Mouse (Mus musculus) stomach, postnatal 0 days (tissue): ENCODE results near the gene Trpc7. TPM values are rescaled to one million over a fixed set of nuclear protein-coding genes. Genes with fewer than 3 reads are reported as not detected.

Experiments
- ATAC-seq: fragments of 200-750 bp; cut with Nextera tagmentation; 2 replicates; pipeline ENCODE4 v1.8.0; 2017; ENCODE audit not compliant: low FRiP score, low TSS enrichment
- DNase-seq: peaks from one replicate; pipeline ENCODE4 v3.0.0-alpha.2; 2016; ENCODE audit warnings: low spot score
- H3K27ac ChIP-seq: fragments of 300-500 bp; sonication (generic); replicated peaks from 2 replicates; pipeline ENCODE4 v1.5.1; 2014; ENCODE audit warnings: mild to moderate bottlenecking, control low read depth
- H3K27me3 ChIP-seq: fragments of 300-500 bp; sonication (generic); 2 replicates; pipeline ENCODE4 v1.6.1; 2014; ENCODE audit warnings: low read length; ENCODE audit not compliant: control insufficient read depth, insufficient read depth
- H3K36me3 ChIP-seq: fragments of 300-500 bp; sonication (generic); 2 replicates; pipeline ENCODE4 v1.6.1; 2014; ENCODE audit warnings: low read length, mixed read lengths; ENCODE audit not compliant: control insufficient read depth, insufficient read depth
- H3K4me1 ChIP-seq: fragments of 300-500 bp; sonication (generic); replicated peaks from 2 replicates; pipeline ENCODE4 v1.6.1; 2014; ENCODE audit warnings: antibody characterized with exemption; ENCODE audit not compliant: control insufficient read depth, insufficient read depth
- H3K4me2 ChIP-seq: fragments of 300-500 bp; sonication (generic); replicated peaks from 2 replicates; pipeline ENCODE4 v1.6.1; 2014; ENCODE audit warnings: low read depth, mild to moderate bottlenecking, control low read depth, moderate library complexity
- H3K4me3 ChIP-seq: fragments of 300-500 bp; sonication (generic); 2 replicates; pipeline ENCODE4 v1.5.1; 2014; ENCODE audit warnings: low read depth, low read length, control low read depth
- H3K9ac ChIP-seq: fragments of 300-500 bp; sonication (generic); 2 replicates; pipeline ENCODE4 v1.6.1; 2014; ENCODE audit warnings: mild to moderate bottlenecking, low read length, control low read depth, mixed read lengths
- H3K9me3 ChIP-seq: fragments of 300-500 bp; sonication (generic); 2 replicates; pipeline ENCODE4 v1.6.1; 2016; ENCODE audit warnings: low read length; ENCODE audit not compliant: control insufficient read depth
- CTCF ChIP-seq: IDR thresholded peaks from 2 replicates; pipeline ENCODE4 v1.5.1; 2016; ENCODE audit warnings: antibody characterized with exemption, low read depth, mild to moderate bottlenecking, moderate library complexity
- EP300 ChIP-seq: optimal IDR thresholded peaks from 2 replicates; pipeline ENCODE3; 2016; ENCODE audit warnings: antibody characterized with exemption
- WGBS: fragments of 180-500 bp; shearing (Covaris S2); extraction: QIAGEN DNeasy Blood & Tissue Kit; methylation state at CpG from one replicate; pipeline ENCODE4 v1.1.7; 2014; 5-methylcytosine and 5-hydroxymethylcytosine counted together
- polyA plus RNA-seq: library from polyadenylated mRNA; unstranded; fragments of >200 nt; fragmentation: Nextera tagmentation; extraction: Ambion mirVana; gene quantifications from 2 replicates; pipeline ENCODE4 v1.2.1, GENCODE M21; 2015

Gene Trpc7
- 0.11 and 0.19 TPM in 2 replicates for polyA plus RNA-seq

DNA sequence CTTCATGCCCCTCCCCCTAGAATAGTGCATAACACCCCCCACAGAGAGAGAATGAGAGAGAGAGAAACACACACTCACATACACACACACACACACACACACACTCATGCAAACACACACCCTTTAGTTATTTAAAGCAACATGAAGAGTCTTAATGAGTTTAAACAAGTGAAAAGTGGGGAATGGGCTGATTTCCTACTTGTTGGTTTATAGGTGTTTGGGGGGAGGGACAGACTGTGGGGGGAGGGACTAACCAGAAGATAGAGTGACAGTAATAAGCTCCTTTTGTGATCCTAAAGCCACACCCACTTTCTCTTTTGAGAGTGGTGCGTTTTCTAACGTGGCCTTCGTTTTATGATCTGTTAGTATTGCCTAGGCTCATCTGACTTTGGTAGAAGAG is at the start of gene Trpc7:
Gene Trpc7 (minus strand): TSS at position 101 of the 400 bp plus-strand sequence.
- no peak within 1 kb of the TSS for H3K4me2 ChIP-seq
- H3K36me3 ChIP-seq, result no peaks in the 10 kb centered on the region
- H3K27me3 ChIP-seq, result no peaks in the 10 kb centered on the region
- TF ChIP-seq EP300, result no peak
- no peak for TF ChIP-seq CTCF
- H3K4me3 ChIP-seq, result no peak within 1 kb of the TSS
- ATAC-seq (no peak), DNase-seq (no peak)
- H3K4me1 ChIP-seq, result no peaks in the 10 kb centered on the region
- no peak within 1 kb of the TSS for H3K9ac ChIP-seq
- no peaks in the 10 kb centered on the region for H3K9me3 ChIP-seq
- no peak within 1 kb of the TSS for H3K27ac ChIP-seq
- 61% methylated on average over 3 of the region's 3 CpGs for WGBS

DNA sequence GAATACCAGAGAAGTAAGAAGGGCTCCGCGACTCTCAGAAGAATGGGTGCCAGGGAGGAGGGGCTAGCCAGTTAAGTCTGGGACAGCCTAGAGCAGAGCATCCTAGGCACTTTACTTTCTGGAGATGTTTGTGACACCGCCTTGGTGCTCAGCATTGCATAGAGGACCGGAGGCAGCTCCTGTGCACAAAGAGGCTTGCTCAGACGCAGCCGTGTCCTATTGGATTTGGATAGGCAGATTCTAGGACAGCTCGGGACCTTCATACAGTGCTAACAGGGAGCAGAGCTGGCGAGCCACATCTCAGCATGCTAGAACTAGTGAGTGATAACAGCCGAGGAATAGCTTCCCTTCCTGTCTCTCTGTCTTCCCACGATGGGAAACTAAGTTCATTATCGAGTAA is 43.5 kb upstream of the Trpc7 start:
- H3K4me3 ChIP-seq, result no peak overlapping the region
- DNase-seq (no peak), ATAC-seq (no peak)
- no peaks in the 10 kb centered on the region for H3K36me3 ChIP-seq
- H3K9me3 ChIP-seq, result no peaks in the 10 kb centered on the region
- no peak overlapping the region for H3K9ac ChIP-seq
- H3K27me3 ChIP-seq, result no peaks in the 10 kb centered on the region
- no peak overlapping the region for H3K4me2 ChIP-seq
- no peaks in the 10 kb centered on the region for H3K4me1 ChIP-seq
- TF ChIP-seq EP300 (no peak), CTCF (no peak)
- H3K27ac ChIP-seq, result no peak overlapping the region
- 77% methylated on average over 11 of the region's 11 CpGs for WGBS

DNA sequence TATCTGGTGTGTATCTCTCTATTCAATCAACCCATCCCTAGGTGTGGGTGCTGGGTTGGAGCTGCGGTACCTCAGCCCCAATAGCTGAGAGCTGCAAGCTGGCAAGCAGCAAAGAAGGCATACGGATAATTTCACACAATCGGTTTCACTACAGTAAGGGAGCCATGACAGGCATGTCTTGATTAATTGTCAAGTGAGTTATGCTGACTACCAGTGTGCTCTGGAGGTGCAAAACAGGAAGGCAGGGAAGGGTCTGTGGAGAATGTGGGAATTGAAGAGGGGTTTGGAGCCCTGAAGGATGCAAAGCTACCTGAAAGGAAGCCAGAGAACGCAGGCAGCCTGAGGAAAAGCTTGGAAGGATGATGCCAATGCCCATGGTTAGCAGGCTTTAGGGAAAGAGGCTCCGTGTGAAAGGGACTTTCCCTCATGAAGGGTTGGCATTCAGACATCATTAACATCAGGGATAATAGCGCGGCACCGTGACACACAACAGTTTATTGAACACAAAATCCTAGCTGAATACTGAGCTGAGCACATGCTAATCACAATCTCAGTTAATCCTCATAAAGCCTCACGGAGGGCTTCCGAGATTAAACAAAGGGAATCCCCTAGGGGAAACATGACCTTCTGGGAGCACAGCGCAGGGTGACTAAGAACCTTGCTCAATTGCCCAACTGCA is 38.2 kb upstream of the Trpc7 start:
- no peaks in the 10 kb centered on the region for H3K9me3 ChIP-seq
- H3K36me3 ChIP-seq, result no peaks in the 10 kb centered on the region
- ATAC-seq, result no peak
- no peak overlapping the region for H3K27ac ChIP-seq
- 68% methylated on average over 11 of the region's 11 CpGs for WGBS
- no peak overlapping the region for H3K4me3 ChIP-seq
- TF ChIP-seq CTCF, result no peak
- H3K27me3 ChIP-seq, result no peaks in the 10 kb centered on the region
- H3K4me2 ChIP-seq, result no peak overlapping the region
- H3K4me1 ChIP-seq, result no peaks in the 10 kb centered on the region
- no peak overlapping the region for H3K9ac ChIP-seq
- no peak for DNase-seq

DNA sequence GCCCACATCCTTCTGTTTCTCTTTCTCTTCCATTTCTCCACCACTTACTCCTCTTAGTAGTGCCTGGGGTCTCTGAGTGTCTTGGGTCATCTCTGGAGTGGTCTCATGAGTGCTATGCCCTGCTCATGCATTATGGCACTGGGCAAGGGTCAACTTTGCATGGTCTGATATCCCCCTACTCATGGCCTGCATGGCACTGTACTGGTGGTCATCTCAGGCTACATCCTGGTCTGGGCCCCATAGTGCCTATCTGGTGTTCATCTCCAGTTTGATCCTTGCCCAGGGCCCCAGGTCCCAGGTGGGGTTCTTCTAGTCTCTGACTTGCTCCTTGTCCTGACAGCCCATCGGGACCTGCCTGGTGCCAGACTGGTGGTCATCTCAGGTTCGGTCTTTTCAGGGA is 34.6 kb upstream of the Trpc7 start:
- Histone ChIP-seq H3K4me3 (no peak overlapping the region), H3K4me2 (no peak overlapping the region), H3K9me3 (no peaks in the 10 kb centered on the region), H3K27ac (no peak overlapping the region), H3K9ac (no peak overlapping the region), H3K36me3 (no peaks in the 10 kb centered on the region), H3K4me1 (no peaks in the 10 kb centered on the region), H3K27me3 (no peaks in the 10 kb centered on the region)
- no peak for TF ChIP-seq CTCF
- TF ChIP-seq EP300, result no peak
- 87% methylated on average over 2 of the region's 2 CpGs for WGBS
- ATAC-seq, result no peak; the same call in 1 of the 2 replicates
- DNase-seq, result no peak

DNA sequence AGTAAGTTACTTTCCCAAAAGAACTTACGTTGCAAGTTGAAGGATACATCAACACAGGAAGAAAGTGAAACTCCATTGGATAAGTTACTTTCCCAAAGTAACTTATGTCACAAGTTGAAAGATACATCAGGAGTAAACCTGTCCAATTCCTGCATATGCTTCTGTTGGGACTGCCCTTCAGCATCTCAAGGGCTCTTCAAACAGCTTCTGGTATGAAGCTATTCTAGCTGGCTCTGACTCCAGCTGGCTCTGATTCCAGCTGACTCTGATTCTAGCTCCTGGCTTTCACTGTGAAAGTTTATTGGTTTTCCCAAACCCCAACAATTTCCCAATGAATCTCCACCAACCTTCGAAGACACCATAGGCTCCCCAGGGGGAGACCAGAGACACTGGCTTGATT is 27.2 kb upstream of the Trpc7 start:
- Histone ChIP-seq H3K9me3 (no peaks in the 10 kb centered on the region), H3K4me2 (no peak overlapping the region), H3K36me3 (no peaks in the 10 kb centered on the region), H3K9ac (no peak overlapping the region), H3K4me3 (no peak overlapping the region), H3K27ac (no peak overlapping the region), H3K4me1 (no peaks in the 10 kb centered on the region), H3K27me3 (no peaks in the 10 kb centered on the region)
- ATAC-seq (no peak), DNase-seq (no peak)
- TF ChIP-seq CTCF (no peak), EP300 (no peak)
- 72% methylated on average over 2 of the region's 2 CpGs for WGBS

GRCm38 (mm10) chr13:56921251-56921650 is 25.5 kb upstream of the Trpc7 start:
- Histone ChIP-seq H3K36me3 (no peaks in the 10 kb centered on the region), H3K9ac (no peak overlapping the region), H3K27me3 (no peaks in the 10 kb centered on the region), H3K4me2 (no peak overlapping the region), H3K4me3 (no peak overlapping the region), H3K4me1 (no peaks in the 10 kb centered on the region), H3K27ac (no peak overlapping the region), H3K9me3 (no peaks in the 10 kb centered on the region)
- 66% methylated on average over 3 of the region's 3 CpGs for WGBS
- DNase-seq (no peak), ATAC-seq (no peak)
- TF ChIP-seq CTCF (no peak), EP300 (no peak)
